Mouse (Mus musculus): Measurements from ENCODE around the gene Camk2n2. TPM values are rescaled to one million over a fixed set of nuclear protein-coding genes. Genes with fewer than 3 reads are reported as not detected.
A peak's percentile ranks its signal among the peaks of the same experiment; 100 is the strongest.

Camk2n2 gene
- polyA plus RNA-seq, 1 experiment from 2014 or later, result 0.13 TPM

GRCm38 (mm10) chr16:20629731-20630634, 8.9 kb upstream of the Camk2n2 start, which contains the start of gene Ece2:
Gene Ece2 (plus strand): TSS chr16:20629828.
- Histone ChIP-seq H3K27ac (ENCODE audit: low read depth) (no peak within 1 kb of the TSS), H3K36me3 (replicated peaks; ENCODE audit: insufficient read depth, low read length) (no peaks in the 10 kb centered on the region), H3K9ac (replicated peaks) (no peak within 1 kb of the TSS; the same call in 1 of the 2 replicates), H3K4me1 (ENCODE audit: insufficient read depth) (peaks cover 4% of the 10 kb centered on the region; the same call in 1 of the 2 replicates), H3K27me3 (ENCODE audit: insufficient read depth, low read length) (peaks cover 28% of the 10 kb centered on the region), H3K4me3 (ENCODE audit: low read depth, low read length) (peak within 1 kb of the TSS; percentile 33), H3K4me2 (ENCODE audit: low read depth, low read length) (peak within 1 kb of the TSS; percentile 65), H3K9me3 (ENCODE audit: low read length) (no peaks in the 10 kb centered on the region)
- TF ChIP-seq EP300 (IDR thresholded peaks at IDR 0.05; ENCODE audit: low read depth), result no peak
- TF ChIP-seq CTCF (IDR thresholded peaks at IDR 0.05; ENCODE audit: low read depth), result no peak
- DNase-seq (no peak), ATAC-seq (no peak)
- WGBS (ENCODE audit: insufficient replicate concordance), result 12% methylated on average over 52 of the region's 54 CpGs

- H3K4me1 ChIP-seq (ENCODE audit: insufficient read depth), result peaks cover 4% of the 10 kb centered on the region; the same call in 1 of the 2 replicates
- ATAC-seq, result no peak
- no peak overlapping the region for H3K4me2 ChIP-seq (ENCODE audit: low read depth, low read length)
Observed at GRCm38 (mm10) chr16:20628871-20629391, 7.8 kb upstream of the Camk2n2 start.

GRCm38 (mm10) chr16:20623211-20623610, 2.1 kb upstream of the Camk2n2 start:
- no peak overlapping the region for H3K9ac ChIP-seq (replicated peaks)
- no peak overlapping the region for H3K4me2 ChIP-seq (ENCODE audit: low read depth, low read length)
- no peak overlapping the region for H3K27ac ChIP-seq (ENCODE audit: low read depth)
- peaks cover 35% of the 10 kb centered on the region for H3K4me1 ChIP-seq (ENCODE audit: insufficient read depth)
- no peak overlapping the region for H3K4me3 ChIP-seq (ENCODE audit: low read depth, low read length)
- peaks cover 44% of the 10 kb centered on the region for H3K27me3 ChIP-seq (ENCODE audit: insufficient read depth, low read length)
- TF ChIP-seq CTCF (IDR thresholded peaks at IDR 0.05; ENCODE audit: low read depth) (no peak), EP300 (IDR thresholded peaks at IDR 0.05; ENCODE audit: low read depth) (no peak)
- DNase-seq (no peak), ATAC-seq (no peak)
- WGBS (ENCODE audit: insufficient replicate concordance), result 52% methylated on average over 2 of the region's 2 CpGs
- no peaks in the 10 kb centered on the region for H3K36me3 ChIP-seq (replicated peaks; ENCODE audit: insufficient read depth, low read length)
- no peaks in the 10 kb centered on the region for H3K9me3 ChIP-seq (ENCODE audit: low read length)

More at GRCm38 (mm10) chr16:20628871-20629391, 7.8 kb upstream of the Camk2n2 start:
- TF ChIP-seq EP300 (IDR thresholded peaks at IDR 0.05; ENCODE audit: low read depth) (no peak), CTCF (IDR thresholded peaks at IDR 0.05; ENCODE audit: low read depth) (no peak)
- Histone ChIP-seq H3K27ac (ENCODE audit: low read depth) (no peak overlapping the region), H3K36me3 (replicated peaks; ENCODE audit: insufficient read depth, low read length) (no peaks in the 10 kb centered on the region), H3K9ac (replicated peaks) (no peak overlapping the region), H3K4me3 (ENCODE audit: low read depth, low read length) (no peak overlapping the region), H3K27me3 (ENCODE audit: insufficient read depth, low read length) (peaks cover 28% of the 10 kb centered on the region), H3K9me3 (ENCODE audit: low read length) (no peaks in the 10 kb centered on the region)
- 66% methylated on average over 11 of the region's 11 CpGs for WGBS (ENCODE audit: insufficient replicate concordance)
- DNase-seq, result no peak

- peak; percentile 78 for DNase-seq
- WGBS (ENCODE audit: insufficient replicate concordance), result under 1% methylated on average over 37 of the region's 37 CpGs
- H3K27ac ChIP-seq (ENCODE audit: low read depth), result no peak overlapping the region
Observed at GRCm38 (mm10) chr16:20621991-20622685, 1.1 kb upstream of the Camk2n2 start.

GRCm38 (mm10) chr16:20620751-20621190, 316 bp downstream of the Camk2n2 start:
- peak; percentile 4 for ATAC-seq
- under 1% methylated on average over 32 of the region's 32 CpGs for WGBS (ENCODE audit: insufficient replicate concordance)
- H3K9ac ChIP-seq (replicated peaks), result peak overlapping the region; percentile 48; the same call in 1 of the 2 replicates
- peak overlapping the region; percentile 99 for H3K4me2 ChIP-seq (ENCODE audit: low read depth, low read length)
- H3K27ac ChIP-seq (ENCODE audit: low read depth), result no peak overlapping the region
- H3K9me3 ChIP-seq (ENCODE audit: low read length), result no peaks in the 10 kb centered on the region
- peaks cover 35% of the 10 kb centered on the region for H3K4me1 ChIP-seq (ENCODE audit: insufficient read depth)
- no peak for TF ChIP-seq EP300 (IDR thresholded peaks at IDR 0.05; ENCODE audit: low read depth)
- no peak for TF ChIP-seq CTCF (IDR thresholded peaks at IDR 0.05; ENCODE audit: low read depth)
- H3K4me3 ChIP-seq (ENCODE audit: low read depth, low read length), result peak overlapping the region; percentile 71
- H3K36me3 ChIP-seq (replicated peaks; ENCODE audit: insufficient read depth, low read length), result no peaks in the 10 kb centered on the region
- DNase-seq, result no peak
- H3K27me3 ChIP-seq (ENCODE audit: insufficient read depth, low read length), result peaks cover 43% of the 10 kb centered on the region

More at GRCm38 (mm10) chr16:20621991-20622685, 1.1 kb upstream of the Camk2n2 start:
- no peak for TF ChIP-seq CTCF (IDR thresholded peaks at IDR 0.05; ENCODE audit: low read depth)
- no peak for TF ChIP-seq EP300 (IDR thresholded peaks at IDR 0.05; ENCODE audit: low read depth)
- peak overlapping the region; percentile 99 for H3K4me2 ChIP-seq (ENCODE audit: low read depth, low read length)
- H3K27me3 ChIP-seq (ENCODE audit: insufficient read depth, low read length), result peaks cover 43% of the 10 kb centered on the region
- H3K4me3 ChIP-seq (ENCODE audit: low read depth, low read length), result peak overlapping the region; percentile 71
- H3K36me3 ChIP-seq (replicated peaks; ENCODE audit: insufficient read depth, low read length), result no peaks in the 10 kb centered on the region
- peaks cover 35% of the 10 kb centered on the region for H3K4me1 ChIP-seq (ENCODE audit: insufficient read depth)
- H3K9me3 ChIP-seq (ENCODE audit: low read length), result no peaks in the 10 kb centered on the region
- 0 out of 2 replicates have a peak overlapping the region, but pooled peaks have one; percentile 21 for H3K9ac ChIP-seq (replicated peaks)
- ATAC-seq, result peak; percentile 72
